Mouse (Mus musculus) midbrain, postnatal 0 days (tissue): Measurements from ENCODE around the gene Stk10. TPM values are rescaled to one million over a fixed set of nuclear protein-coding genes. Genes with fewer than 3 reads are reported as not detected.

Source experiments
- ATAC-seq: fragments of 200-750 bp; cut with Nextera tagmentation; 2 replicates; pipeline ENCODE4 v1.8.0; 2017; ENCODE audit warnings: moderate number of reproducible peaks, mild to moderate bottlenecking, moderate TSS enrichment, moderate library complexity; ENCODE audit not compliant: low FRiP score
- DNase-seq: peaks from one replicate; pipeline ENCODE4 v3.0.0-alpha.2; 2015; ENCODE audit warnings: low spot score
- H3K27ac ChIP-seq: fragments of 300-500 bp; sonication (generic); 2 replicates; pipeline ENCODE4 v1.5.1; 2014; ENCODE audit warnings: low read depth, mild to moderate bottlenecking, low read length, mixed read lengths
- H3K27me3 ChIP-seq: fragments of 300-500 bp; sonication (generic); 2 replicates; pipeline ENCODE4 v1.6.1; 2014; ENCODE audit warnings: low read length, control low read depth, mixed read lengths; ENCODE audit not compliant: insufficient read depth
- H3K36me3 ChIP-seq: fragments of 300-500 bp; sonication (generic); 2 replicates; pipeline ENCODE4 v1.6.1; 2014; ENCODE audit warnings: low read length, control low read depth, mixed read lengths; ENCODE audit not compliant: insufficient read depth
- H3K4me1 ChIP-seq: fragments of 300-500 bp; sonication (generic); 2 replicates; pipeline ENCODE4 v1.6.1; 2014; ENCODE audit warnings: mild to moderate bottlenecking, control low read depth, antibody characterized with exemption, low read length, mixed read lengths; ENCODE audit not compliant: insufficient read depth
- H3K4me2 ChIP-seq: fragments of 300-500 bp; sonication (generic); 2 replicates; pipeline ENCODE4 v1.6.1; 2014; ENCODE audit warnings: low read depth, mild to moderate bottlenecking, low read length, mixed read lengths; ENCODE audit not compliant: poor library complexity, severe bottlenecking
- H3K4me3 ChIP-seq: fragments of 300-500 bp; sonication (generic); 2 replicates; pipeline ENCODE4 v1.5.1; 2014; ENCODE audit warnings: low read depth, mild to moderate bottlenecking, low read length, moderate library complexity
- H3K9ac ChIP-seq: fragments of 300-500 bp; sonication (generic); replicated peaks from 2 replicates; pipeline ENCODE4 v1.6.1; 2014; ENCODE audit warnings: mild to moderate bottlenecking, low read length, moderate library complexity, mixed read lengths; ENCODE audit not compliant: poor library complexity, severe bottlenecking
- H3K9me3 ChIP-seq: fragments of 300-500 bp; sonication (generic); 2 replicates; pipeline ENCODE4 v1.6.1; 2016; ENCODE audit warnings: low read length, control low read depth
- CTCF ChIP-seq: IDR thresholded peaks from 2 replicates; pipeline ENCODE4 v1.5.1; 2016; ENCODE audit warnings: antibody characterized with exemption, mild to moderate bottlenecking
- WGBS: fragments of 180-500 bp; shearing (Covaris S2); extraction: QIAGEN DNeasy Blood & Tissue Kit; methylation state at CpG from one replicate; pipeline ENCODE4 v1.1.7; 2014; 5-methylcytosine and 5-hydroxymethylcytosine counted together
- polyA plus RNA-seq: library from polyadenylated mRNA; unstranded; fragments of >200 nt; fragmentation: Nextera tagmentation; extraction: Ambion mirVana; gene quantifications from 2 replicates; pipeline ENCODE4 v1.2.1, GENCODE M21; 2015
- total RNA-seq: library from RNA; depleted of rRNA; stranded (reverse); fragments of >200 nt; gene quantifications from 2 replicates; pipeline ENCODE4 v1.2.3, GENCODE M21; 2014

Stk10 gene
- total and polyA plus RNA-seq, 2 experiments from 2014 or later = 0.99 to 9.4 TPM

DNA sequence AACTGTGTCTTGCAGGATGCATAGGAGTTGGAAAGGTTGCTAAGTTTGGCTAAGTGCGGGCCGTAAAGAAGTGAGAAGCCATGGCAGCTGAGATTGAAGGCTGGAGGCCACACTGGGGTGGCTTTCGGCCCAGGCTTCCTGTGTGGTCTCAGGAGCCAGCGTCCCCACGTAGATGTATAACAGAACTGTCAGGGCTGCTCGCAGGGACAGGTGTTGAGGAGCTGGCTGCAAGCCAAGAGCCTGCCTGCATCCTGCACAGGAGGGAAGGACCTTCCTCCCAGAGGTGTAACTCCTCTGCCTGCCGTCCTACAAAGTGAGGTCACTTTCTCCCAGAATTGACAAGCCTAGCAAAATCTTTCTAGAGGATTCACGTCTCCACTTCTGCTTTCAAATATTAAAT is 25.6 kb downstream of the Stk10 start:
- no peak for TF ChIP-seq CTCF
- Histone ChIP-seq H3K27me3 (no peaks in the 10 kb centered on the region), H3K9ac (no peak overlapping the region), H3K36me3 (no peaks in the 10 kb centered on the region), H3K4me1 (no peaks in the 10 kb centered on the region), H3K4me2 (no peak overlapping the region), H3K9me3 (no peaks in the 10 kb centered on the region), H3K4me3 (no peak overlapping the region), H3K27ac (no peak overlapping the region)
- ATAC-seq (no peak), DNase-seq (no peak)
- 60% methylated on average over 8 of the region's 8 CpGs for WGBS

GRCm38 (mm10) chr11:32560015-32560770 is 27.1 kb downstream of the Stk10 start:
- no peak overlapping the region for H3K9ac ChIP-seq
- DNase-seq (no peak), ATAC-seq (no peak)
- TF ChIP-seq CTCF = no peak
- no peak overlapping the region for H3K4me3 ChIP-seq
- H3K36me3 ChIP-seq = no peaks in the 10 kb centered on the region
- H3K4me1 ChIP-seq = no peaks in the 10 kb centered on the region
- 86% methylated on average over 12 of the region's 12 CpGs for WGBS
- H3K27me3 ChIP-seq = no peaks in the 10 kb centered on the region
- H3K4me2 ChIP-seq = no peak overlapping the region
- H3K27ac ChIP-seq = no peak overlapping the region
- H3K9me3 ChIP-seq = no peaks in the 10 kb centered on the region

GRCm38 (mm10) chr11:32561465-32562355 is 28.6 kb downstream of the Stk10 start:
- no peak overlapping the region for H3K9ac ChIP-seq
- H3K27ac ChIP-seq = no peak overlapping the region
- WGBS = 72% methylated on average over 10 of the region's 10 CpGs
- no peak overlapping the region for H3K4me3 ChIP-seq
- no peaks in the 10 kb centered on the region for H3K9me3 ChIP-seq
- H3K27me3 ChIP-seq = no peaks in the 10 kb centered on the region
- ATAC-seq = no peak
- H3K36me3 ChIP-seq = no peaks in the 10 kb centered on the region
- DNase-seq = no peak
- H3K4me2 ChIP-seq = no peak overlapping the region
- H3K4me1 ChIP-seq = no peaks in the 10 kb centered on the region
- TF ChIP-seq CTCF = no peak

GRCm38 (mm10) chr11:32562706-32563105 is 29.6 kb downstream of the Stk10 start:
- Histone ChIP-seq H3K4me1 (no peaks in the 10 kb centered on the region), H3K27ac (no peak overlapping the region), H3K9ac (no peak overlapping the region), H3K4me3 (no peak overlapping the region), H3K36me3 (no peaks in the 10 kb centered on the region), H3K9me3 (no peaks in the 10 kb centered on the region), H3K27me3 (no peaks in the 10 kb centered on the region), H3K4me2 (no peak overlapping the region)
- ATAC-seq (no peak), DNase-seq (no peak)
- WGBS = 69% methylated on average over 5 of the region's 5 CpGs
- no peak for TF ChIP-seq CTCF

DNA sequence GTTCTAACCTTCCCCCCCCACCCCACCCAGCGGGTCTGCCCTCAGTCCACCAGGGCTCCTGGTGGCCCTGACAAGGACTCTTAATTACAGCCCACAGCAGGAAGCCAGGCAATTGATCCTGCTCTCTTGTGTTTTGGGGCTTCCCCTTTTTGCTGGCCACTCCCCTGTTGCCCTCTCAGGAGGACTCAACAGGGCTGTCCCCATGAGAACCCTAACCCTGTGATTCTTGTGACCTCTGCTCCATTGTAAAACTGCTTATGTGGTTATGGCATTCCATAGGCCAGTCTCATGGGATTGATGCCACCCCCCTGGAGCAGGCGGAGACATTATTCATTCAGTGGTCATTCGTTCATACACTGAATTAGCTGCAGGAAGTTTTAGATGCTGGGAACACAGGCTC is 30.6 kb downstream of the Stk10 start:
- DNase-seq (no peak), ATAC-seq (no peak)
- Histone ChIP-seq H3K27me3 (no peaks in the 10 kb centered on the region), H3K36me3 (no peaks in the 10 kb centered on the region), H3K4me3 (no peak overlapping the region), H3K9ac (no peak overlapping the region), H3K4me2 (no peak overlapping the region), H3K27ac (no peak overlapping the region), H3K9me3 (no peaks in the 10 kb centered on the region), H3K4me1 (no peaks in the 10 kb centered on the region)
- 40% methylated on average over 3 of the region's 3 CpGs for WGBS
- no peak for TF ChIP-seq CTCF

GRCm38 (mm10) chr11:32564629-32565028 is 31.5 kb downstream of the Stk10 start:
- H3K4me2 ChIP-seq = no peak overlapping the region
- DNase-seq = no peak
- no peak for ATAC-seq
- no peak overlapping the region for H3K4me3 ChIP-seq
- no peaks in the 10 kb centered on the region for H3K36me3 ChIP-seq
- no peaks in the 10 kb centered on the region for H3K9me3 ChIP-seq
- WGBS = 73% methylated on average over 4 of the region's 4 CpGs
- H3K27ac ChIP-seq = no peak overlapping the region
- no peak overlapping the region for H3K9ac ChIP-seq
- H3K27me3 ChIP-seq = no peaks in the 10 kb centered on the region
- H3K4me1 ChIP-seq = no peaks in the 10 kb centered on the region
- no peak for TF ChIP-seq CTCF
